Mouse (Mus musculus): ENCODE measurements around the gene Pip5k1a.

DNA sequence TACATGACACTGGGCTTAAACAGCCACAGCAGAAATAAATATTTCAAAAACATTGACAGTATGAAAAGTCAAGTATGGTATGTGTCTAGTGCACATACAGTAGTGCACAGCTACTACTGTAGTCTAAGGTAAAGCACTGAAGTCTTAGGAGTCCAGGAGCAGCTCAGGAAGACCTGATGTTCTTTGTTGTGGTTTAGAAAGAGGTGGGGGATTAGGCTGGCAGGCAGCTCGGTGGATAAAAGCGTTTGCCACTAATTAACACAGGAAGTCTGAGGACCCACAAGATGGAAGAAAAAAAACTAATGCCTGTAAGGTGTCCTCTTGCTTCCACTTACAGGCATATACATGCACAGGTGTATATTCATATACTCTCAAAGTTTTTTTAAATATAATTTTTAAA lies 5.9 kb downstream of the Pip5k1a start:
- TF ChIP-seq CTCF (IDR thresholded peaks at IDR 0.05; ENCODE audit: insufficient read depth, low read depth, low read length) (no peak), POLR2A (IDR thresholded peaks at IDR 0.05; ENCODE audit: insufficient read depth, low read depth, low read length) (no peak)
